Mouse (Mus musculus): ENCODE data around the gene F5.
A peak's percentile ranks its signal among the peaks of the same experiment; 100 is the strongest.

Gene F5

DNA sequence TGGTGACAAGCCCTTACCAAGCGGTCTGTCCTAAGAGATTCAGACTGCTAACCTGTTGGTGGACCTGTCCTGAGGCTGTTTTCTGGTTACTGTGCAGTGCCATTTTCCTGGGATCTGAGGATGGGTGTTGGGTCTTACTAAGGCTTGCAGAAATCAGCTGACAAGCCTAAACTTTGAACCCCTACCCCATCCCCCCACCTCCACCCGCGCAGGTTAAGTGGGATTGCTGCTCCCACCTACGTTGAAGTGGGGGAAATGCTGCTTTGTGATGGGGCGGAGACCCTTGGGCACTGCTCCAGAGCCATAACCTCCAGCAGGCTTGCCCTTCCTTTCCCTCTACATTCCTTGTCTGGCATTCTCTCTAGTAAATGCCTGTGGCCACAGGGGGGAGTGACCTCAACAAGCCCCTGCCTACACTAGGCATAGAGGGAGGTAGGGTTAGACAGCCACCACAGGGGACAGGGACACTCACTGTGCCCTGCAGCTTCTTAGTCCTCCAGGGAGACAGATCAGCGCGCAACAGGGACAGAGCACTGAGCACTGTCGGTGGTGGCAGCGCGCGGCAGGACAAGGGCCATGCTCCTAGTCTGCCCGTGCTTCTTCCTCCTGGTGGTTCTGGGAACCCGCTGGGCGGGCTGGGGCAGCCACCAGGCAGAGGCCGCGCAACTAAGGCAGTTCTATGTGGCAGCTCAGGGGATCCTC, at the start of gene F5:
Gene F5, plus strand, starts transcription at position 452 of the 702 bp plus-strand sequence.
- DNase-seq (ENCODE audit: low spot score), result no peak

DNA sequence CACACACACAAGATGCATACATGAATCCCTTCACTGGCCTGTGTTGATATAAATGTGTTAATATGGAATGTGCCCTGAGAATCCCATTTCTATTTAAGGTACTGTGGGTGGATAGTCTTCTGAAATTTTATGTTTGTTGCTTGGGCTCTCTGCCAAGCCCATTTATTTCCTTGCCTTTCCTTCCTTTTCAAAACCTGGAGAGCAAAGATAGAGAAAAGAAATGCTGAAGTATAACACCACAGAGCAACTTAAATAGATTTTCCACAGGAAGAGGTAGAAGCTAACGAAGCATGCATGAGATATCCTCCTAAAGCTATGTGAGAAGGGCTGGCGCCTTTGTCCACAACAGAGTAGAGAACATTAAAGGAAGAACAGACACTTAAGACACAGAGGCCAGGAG, 41.9 kb upstream of the F5 start:
- DNase-seq (ENCODE audit: low spot score), result no peak

DNA sequence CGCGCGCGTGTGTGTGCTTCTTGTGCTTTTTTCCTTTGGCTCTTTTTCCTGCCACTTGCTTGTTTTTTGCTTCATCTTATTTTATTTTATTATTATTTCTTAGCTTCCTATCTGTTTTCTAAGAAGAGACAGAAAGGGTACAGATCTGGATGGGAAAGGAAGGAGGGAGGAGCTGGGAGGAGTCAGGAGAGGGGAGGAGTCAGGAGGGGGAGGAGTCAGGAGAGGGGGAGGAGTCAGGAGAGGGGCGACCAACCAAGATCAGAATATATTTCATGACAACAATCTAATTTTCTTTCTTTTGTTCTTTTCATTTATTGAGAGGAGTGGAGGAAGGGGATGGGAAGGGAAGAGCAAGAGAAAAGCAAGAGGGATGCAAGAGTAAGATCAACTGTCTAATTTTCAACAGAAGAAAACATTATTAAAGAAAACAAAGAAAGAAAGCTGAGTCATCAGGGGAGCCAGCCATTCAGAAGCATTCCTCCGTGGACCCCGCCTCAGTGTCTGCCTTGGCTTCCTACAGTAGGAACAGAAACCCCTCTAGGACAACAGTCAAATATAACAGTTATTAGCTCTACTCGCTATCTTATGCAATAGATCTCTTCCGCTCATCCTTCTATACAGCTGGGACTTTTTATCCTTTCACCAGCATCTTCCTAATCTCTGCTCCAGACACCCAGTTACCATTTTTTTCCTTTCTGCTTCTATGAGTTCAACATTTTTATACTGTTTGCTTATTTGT, 40.9 kb upstream of the F5 start:
- no peak for DNase-seq (ENCODE audit: low spot score)

DNA sequence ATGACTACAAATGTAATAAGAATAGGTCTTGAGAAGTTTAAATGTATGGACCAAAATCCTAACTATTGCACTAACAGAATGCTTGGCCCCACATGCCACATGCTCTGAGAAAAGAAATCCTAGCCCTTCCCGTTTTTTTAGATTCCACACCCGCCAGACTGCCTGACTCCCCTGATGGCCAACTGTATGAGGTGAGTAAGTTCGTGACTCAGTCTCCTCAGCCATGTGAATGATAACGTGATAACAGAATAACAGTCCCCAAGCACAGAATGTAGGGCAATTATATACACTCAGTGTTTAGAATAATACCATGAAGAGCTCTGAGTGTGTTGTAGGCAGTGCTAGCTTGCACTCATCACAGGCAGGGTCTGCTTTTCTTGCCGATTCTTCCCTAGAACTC, 37.4 kb upstream of the F5 start:
- DNase-seq (ENCODE audit: low spot score), result no peak

DNA sequence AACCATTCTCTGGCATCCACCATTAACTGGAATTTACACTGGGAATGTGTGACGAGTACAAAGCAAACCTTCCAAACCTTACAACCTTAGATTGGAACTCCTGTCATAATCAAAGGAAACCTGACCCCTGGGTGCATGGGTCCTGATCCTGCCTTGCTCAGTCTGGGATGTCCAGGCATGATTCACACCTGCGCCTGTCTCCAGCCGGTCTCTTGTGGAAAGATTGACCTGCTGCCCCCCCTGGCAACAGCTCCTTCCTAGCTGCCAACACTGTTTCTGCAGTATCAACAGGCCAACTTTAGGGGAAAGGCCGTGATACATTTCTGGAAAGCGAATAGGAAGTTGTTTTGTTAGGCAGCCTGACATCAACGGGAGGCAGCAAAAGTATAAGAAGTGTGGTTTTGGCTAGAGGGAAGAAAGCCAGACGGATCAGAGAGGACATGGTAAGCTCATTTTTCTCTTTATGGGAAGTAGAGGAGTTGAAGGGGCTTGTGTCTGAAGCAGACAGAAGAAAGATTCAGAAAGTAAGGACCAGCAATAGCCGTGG, 36.6 kb upstream of the F5 start, which contains the start of gene Selp:
Gene Selp, plus strand, starts transcription at position 318 of the 547 bp plus-strand sequence.
- no peak for DNase-seq (ENCODE audit: low spot score)

DNA sequence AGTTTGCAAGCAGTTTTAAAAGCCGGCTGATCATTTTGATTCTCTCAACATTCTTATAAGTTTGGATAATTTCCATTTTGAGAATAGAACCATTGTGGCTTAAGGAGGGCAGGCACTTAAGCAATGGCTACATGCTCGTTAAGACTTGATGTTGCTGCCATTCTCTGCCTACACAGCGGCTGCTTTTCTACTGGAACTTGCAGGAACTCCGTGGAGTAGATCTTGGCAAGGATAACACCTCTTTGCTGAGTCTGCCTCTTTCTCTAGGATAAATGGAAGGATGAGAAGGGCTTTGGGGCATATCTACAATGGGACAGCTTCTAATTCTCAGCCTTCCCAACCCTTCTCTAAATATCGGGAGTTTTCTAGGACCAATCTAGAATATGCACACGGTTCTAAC, 36.0 kb upstream of the F5 start:
- DNase-seq (ENCODE audit: low spot score), result no peak

DNA sequence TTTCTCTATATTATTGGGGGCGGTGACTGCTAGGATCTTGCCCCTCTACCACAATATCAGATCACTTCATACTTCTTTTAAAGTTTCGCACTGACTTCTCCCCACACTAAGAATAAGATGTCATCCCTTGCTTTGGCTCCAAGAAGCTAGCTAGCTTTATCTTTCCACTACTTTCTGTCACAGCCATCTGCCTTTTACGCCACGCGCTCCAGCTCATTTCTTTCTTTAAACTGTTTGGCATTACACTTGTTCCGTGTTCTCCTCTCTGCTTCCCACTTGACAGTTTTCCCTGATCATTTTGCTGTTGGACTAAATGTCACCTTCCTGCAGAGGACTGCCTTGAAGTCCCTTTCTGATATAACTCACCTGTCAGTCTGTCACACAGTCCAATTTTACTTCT, 33.8 kb upstream of the F5 start:
- no peak for DNase-seq (ENCODE audit: low spot score)

DNA sequence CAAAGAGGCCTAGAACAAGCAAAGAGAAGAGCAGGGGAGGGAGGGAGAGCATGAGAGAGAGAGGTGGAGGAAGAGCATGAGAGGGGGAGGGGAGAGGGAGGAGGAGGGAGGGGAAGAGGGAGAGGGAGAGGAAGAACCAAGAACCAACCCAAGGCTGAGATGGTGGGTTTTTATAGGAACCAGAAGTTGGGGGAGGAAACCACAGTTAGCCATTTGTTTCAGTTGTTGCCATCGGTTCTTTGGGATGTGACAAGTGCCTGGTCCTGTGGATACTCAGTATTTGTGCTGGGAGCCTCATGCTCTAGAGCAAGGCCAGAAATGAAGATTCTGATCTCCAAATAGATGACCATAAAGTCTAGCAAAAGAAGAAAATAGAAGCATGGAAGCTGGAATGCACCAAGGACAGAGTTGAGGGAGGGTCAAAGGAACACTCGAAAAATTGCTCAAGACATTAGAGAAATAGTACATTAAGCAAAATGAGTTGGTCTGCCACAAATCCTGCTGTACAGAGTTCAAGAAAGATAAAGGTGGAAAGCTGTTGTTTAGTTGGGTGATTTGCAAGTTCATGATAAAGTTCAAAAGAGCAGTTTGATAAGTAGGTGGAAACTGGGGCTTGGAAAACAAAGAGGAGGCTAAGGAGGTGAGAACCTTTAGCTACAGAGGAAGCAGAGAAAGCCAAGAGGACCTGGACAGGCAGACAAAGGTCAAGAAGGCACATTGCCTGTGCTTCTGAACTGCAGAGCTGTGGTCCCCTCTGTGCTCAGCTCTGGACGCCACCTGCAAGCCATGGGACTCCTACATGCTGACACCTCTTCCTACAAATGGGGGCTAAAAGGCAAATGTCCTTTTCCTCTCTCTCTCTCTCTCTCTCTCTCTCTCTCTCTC, 31.5 kb upstream of the F5 start:
- no peak for DNase-seq (ENCODE audit: low spot score)

DNA sequence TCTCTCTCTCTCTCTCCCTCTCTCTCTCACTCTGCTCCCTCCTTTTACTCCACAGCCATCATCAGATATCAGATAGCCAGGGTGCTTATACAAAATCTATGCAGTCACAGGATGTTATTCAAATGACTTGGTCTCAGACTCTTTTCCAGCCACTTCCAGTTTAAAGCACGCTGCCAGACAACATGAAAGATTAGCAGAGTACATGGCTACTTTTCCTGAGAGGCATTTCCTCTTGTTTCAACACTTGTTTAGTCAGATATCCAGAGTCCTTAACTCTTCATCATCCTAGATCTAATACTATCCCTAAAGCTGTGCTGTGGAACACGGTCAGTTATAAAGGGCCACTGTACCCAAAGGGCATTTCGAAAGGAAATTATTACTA, 30.9 kb upstream of the F5 start:
- no peak for DNase-seq (ENCODE audit: low spot score)

DNA sequence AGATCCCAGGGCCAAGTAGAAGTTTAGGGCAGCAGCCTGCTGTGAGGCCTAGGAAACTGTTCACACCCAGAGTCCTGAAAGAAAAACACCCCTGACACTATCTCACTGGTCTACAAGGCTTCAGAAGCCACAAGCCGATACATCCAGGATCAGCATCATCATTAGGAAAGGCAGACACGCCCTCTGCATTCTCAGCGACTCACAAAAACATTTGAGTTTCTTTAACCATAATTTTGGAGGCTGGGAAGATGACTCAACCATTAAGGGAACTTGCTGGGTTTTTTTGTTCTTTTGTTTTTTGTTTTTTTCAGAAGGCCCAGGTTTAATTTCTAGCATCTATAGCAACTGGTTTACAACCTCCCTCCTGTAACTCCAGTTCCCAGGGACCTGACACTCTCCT, 27.8 kb upstream of the F5 start:
- DNase-seq (ENCODE audit: low spot score), result no peak

DNA sequence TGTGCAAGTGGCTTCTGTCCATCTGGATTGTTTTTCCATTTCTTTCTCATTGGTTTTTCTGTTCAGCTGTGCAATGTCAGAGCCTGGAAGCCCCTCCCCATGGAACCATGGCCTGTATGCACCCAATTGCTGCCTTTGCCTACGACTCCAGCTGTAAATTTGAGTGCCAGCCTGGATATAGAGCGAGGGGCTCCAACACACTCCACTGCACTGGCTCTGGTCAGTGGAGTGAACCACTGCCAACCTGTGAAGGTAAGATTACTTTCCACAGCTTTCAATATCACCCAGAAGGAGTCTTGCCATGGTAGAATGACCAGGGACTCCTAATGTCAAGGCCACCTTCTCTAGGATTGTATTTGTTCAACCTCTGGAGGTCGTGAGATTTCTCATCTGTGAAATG, 21.6 kb upstream of the F5 start:
- no peak for DNase-seq (ENCODE audit: low spot score)

DNA sequence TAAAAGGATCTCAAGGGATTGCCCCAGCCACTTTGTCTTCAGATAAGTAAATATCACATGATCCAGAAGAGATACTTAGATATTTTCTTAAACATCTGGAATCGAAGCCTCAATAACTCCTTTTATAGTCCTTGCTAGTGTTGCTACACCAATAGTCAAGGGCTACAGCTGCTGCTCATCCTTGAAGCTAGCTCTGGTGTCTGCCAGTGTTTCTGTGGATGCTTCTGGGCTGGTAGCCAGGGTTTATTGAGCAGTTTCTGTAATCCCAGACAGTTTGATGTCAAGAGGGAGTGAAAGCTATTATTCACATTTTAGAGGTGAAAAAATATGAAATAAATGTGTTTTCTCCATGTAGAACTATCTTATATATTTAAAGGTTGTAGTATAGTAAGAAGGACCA, 19.0 kb upstream of the F5 start:
- DNase-seq (ENCODE audit: low spot score), result no peak

DNA sequence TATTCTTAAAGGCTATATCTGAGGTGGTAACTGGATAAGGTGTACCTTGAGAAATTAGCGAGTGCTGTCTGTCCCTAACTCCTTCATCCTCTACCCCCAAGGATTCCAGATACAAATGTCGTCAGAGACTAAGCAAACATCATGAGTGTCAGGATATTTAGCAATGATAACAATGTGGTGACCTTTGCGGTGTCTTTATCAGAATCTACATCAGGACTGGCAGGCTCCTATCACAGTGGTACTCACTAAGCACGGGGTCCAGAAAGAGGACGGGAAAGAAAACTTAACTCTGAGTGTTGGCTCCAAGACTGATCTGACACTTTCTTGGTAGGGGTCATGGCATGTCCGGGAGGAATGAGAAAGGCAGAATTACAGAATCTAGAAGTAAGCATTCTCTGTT, 17.5 kb upstream of the F5 start:
- no peak for DNase-seq (ENCODE audit: low spot score)

DNA sequence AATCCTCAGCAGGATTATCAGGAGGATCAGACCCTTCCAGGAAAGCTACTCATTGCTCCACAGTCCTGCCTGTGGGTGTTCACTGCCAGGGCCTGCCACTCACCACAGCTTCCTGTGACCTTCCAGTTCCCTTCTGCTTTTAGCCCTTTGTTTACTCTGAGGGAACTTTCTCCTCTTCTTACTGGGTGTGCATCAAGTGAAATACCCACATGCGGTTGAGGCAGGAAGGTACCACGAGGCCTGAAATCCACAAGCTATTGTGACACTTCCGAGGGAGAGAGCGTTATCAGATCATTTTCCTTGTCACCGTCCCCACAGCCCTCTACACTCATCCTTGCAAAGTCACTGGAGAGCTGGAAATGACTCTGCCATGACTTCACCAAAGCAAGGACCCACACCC, 16.3 kb upstream of the F5 start:
- DNase-seq (ENCODE audit: low spot score), result no peak

DNA sequence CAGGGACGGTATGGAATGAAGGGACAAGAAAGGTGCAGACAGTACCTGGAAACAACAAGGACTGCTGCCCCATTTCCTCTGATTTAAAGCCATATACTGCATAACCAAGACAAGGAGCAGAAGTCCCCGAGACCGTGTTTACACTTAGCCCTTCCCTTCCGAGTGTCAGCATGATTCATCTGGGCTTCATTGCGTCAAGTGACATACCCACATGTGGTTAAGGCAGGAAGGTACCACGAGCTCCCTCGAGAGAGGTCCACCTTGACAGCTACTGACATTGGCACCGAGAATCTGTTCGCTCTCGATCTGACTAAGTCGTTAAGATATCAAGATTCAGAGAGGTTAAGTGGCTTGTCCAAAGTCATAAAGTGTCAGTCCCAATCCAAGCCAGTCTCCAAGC, 15.7 kb upstream of the F5 start:
- DNase-seq (ENCODE audit: low spot score), result no peak

DNA sequence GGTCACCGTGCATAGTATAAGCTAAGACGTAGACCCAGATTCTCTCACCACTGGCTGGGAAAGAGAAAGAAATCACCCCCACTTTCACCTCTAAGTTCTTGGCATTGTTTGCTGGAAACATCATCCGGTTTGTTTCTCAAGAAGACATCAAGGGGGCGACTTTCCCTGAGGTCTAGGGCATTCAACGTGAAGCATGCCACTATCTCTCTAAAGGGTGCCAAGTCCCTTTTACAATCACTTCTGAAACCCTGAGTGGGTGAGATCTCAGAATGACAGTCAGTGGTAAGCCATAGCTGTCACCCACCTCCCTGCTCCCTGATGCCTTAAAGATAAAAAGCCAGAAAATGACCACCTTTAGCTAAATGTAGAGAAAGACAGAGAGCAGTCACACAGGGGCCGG, 15.0 kb upstream of the F5 start:
- DNase-seq (ENCODE audit: low spot score), result no peak

DNA sequence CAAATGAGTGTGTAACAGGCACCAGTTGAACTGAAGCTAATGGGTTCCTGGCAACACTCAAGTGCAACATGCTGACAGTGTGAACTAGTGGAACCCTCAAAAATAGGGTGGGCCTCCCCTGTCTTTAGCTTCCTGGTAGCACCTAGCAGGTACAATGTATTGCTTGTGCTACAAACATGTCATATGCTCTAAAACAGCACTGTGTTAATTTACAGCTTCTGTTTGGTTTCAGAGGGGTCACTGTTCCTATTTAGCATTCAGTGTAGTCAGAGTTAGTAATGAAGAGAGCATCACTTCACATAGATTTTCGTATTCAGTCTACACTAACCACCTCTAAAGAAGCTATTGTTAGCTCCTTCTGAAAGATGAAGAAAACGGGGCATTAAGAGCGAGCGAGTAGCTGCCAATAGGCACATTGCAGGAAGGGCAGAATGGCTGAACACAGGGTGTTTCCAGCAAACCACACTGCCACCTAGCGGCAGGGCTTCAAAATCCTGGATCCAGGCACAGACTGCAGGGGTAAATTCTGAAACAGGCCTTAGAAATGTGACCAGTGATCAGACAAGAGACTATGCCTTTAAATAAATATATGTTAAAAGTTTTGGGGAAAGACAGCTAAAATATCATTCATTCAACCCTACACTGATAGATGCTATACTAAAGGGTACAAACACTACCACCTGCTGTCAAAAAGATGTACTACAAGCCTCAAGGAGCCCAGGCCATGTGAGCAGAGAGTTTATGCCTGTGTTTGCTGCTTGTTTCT, 13.1 kb upstream of the F5 start:
- DNase-seq (ENCODE audit: low spot score), result peak; percentile 60

DNA sequence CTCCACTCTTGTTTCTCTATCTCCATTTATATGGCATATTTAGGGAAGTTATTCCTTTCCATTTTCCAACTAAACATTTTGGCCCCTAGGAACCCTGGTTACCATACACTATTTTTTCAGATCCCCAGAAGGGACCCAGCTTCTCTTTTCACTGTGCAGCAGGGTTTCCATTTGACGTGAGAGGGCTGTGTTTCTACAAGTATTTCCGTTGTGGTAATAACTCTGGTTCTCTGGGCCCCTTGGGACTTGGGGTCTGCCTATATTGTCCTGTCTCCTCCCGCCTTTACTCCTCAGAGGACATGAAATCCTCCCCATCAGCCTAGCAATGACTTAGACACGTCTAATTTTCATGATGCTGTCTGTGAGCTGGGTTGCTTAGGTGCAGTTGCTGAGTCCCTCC, 12.2 kb upstream of the F5 start:
- DNase-seq (ENCODE audit: low spot score), result no peak

DNA sequence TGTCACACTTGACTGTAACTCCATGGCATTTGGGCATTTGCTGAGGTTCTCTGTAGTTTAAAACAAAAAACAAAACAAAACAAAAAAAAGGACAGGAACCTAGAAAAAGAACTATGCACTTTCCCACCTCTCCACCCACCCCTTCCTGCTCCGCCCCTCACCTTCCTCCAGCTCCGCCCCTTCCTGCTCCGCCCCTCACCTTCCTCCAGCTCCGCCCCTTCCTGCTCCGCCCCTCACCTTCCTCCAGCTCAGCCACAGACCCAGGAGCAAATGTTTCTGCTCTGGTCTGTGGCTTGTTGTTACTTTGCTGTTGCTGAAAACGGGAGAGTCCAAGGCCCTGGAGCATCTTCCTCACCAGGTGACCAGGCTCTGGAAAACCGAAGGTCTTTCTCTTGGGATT, 2.6 kb upstream of the F5 start:
- no peak for DNase-seq (ENCODE audit: low spot score)

DNA sequence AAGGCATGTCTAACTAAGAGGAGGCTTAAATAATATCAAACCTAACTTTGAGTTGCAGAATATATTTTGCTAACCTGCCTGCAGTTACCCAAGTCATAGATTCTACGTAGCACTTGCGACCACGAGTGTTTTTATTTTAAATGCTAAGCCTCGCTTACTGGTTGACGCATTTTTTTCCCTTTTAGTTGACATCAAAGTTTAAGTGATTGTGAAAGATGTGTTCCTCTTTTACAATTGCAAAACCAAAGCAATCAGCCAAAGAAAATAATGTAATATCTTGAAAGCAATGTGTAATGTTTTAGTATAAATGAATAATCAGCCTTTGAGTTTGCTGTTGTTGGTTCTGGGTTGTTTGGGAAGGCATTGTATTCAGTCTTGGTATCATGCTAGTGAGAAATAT, 1.2 kb downstream of the F5 start:
- no peak for DNase-seq (ENCODE audit: low spot score)

DNA sequence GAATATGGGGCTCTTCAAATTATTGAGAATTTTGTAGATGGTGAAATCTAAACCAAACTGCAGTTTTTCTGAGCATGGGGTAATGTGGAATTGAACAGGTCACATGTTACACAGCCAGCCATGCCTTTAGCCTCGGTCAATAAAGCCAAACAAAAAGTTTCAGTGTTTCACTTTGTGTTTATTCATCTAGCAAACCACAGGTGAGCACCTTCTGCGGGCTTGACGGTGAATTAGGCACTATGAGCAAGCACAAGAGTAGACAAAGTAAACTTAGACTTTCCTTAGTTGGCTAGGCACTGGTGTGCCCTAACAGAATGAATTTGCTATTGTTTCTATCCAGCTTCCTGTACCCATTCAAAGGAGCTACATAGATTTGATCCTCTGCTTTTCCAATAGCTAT, 3.3 kb downstream of the F5 start:
- no peak for DNase-seq (ENCODE audit: low spot score)

DNA sequence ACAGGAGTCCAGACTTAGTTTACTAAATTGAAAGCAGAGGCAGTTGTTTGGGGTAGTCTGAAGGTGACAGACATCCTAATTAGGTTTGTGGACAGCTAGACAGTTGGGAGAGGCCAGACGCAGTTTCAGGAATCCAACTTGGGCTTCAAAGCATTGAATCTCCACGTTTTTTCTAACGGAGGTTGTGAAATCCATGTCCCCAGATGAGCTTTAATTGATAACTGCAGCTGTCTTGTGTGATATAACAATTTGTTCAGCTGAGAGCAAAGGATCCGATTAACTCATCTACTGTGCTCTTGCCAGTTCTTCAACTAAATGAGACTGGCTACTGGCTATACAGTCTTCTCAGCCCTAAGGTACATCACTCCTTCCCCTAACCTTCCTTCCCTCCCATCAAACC, 6.9 kb downstream of the F5 start:
- DNase-seq (ENCODE audit: low spot score), result no peak
